Mouse (Mus musculus): ENCODE measurements around the gene Col25a1. TPM values are rescaled to one million over a fixed set of nuclear protein-coding genes. Genes with fewer than 3 reads are reported as not detected.

Col25a1 gene
- polyA plus RNA-seq (2012; rRNA removed), result 9.7 and 12.2 TPM in 2 replicates

GRCm38 (mm10) chr3:130131201-130131600 lies at the start of gene Col25a1:
Col25a1 (plus strand) TSS chr3:130131501.
- no peak for DNase-seq (ENCODE audit: extremely low spot score in 1 of 2, low spot score in 1 of 2)

- no peak for DNase-seq (ENCODE audit: extremely low spot score in 1 of 2, low spot score in 1 of 2)
Observed at GRCm38 (mm10) chr3:130083312-130083711, 48.0 kb upstream of the Col25a1 start.

GRCm38 (mm10) chr3:130086372-130087080 lies 44.8 kb upstream of the Col25a1 start:
- no peak for DNase-seq (ENCODE audit: extremely low spot score in 1 of 2, low spot score in 1 of 2)

GRCm38 (mm10) chr3:130087466-130087865 lies 43.8 kb upstream of the Col25a1 start:
- DNase-seq (ENCODE audit: extremely low spot score in 1 of 2, low spot score in 1 of 2), result no peak

DNA sequence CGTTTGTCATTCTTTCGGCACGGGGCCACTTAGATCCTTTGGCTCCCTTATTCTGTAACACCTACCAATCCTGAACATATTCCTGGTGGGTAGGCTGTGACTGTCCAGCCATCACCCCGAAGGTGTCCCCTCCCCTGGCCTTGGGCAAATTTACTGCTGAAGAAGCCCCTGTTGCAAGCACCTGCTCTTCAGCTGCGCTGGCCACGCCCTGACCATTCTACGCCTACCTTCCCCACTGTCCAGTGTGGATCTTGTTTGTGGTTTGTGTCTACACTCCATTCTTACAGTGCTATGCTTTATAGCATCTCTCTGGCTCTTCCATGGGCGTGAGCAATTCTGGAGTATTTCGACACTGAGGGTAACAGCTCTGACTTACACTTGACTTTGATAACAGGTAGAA lies 42.6 kb upstream of the Col25a1 start:
- no peak for DNase-seq (ENCODE audit: extremely low spot score in 1 of 2, low spot score in 1 of 2)

DNA sequence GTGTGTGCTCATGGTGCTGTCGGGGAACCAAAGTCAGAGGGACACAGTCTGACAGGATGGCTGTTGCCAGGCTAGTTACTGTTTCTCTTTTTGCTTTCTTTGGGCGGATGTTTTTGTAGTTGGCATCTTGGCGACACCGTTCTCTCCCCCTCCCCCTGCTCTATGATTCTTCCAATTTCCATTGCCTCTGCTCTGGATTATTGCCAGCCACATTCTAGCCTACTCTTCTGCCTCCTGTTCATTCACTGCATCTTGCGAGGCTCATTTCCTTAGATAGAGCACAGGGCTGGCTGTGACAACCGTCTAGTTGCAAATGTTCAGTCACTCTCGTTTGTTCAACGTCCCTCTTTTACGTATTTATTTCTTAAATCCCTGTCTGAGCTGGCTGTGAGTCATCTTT lies 40.8 kb upstream of the Col25a1 start:
- DNase-seq (ENCODE audit: extremely low spot score in 1 of 2, low spot score in 1 of 2), result no peak

DNA sequence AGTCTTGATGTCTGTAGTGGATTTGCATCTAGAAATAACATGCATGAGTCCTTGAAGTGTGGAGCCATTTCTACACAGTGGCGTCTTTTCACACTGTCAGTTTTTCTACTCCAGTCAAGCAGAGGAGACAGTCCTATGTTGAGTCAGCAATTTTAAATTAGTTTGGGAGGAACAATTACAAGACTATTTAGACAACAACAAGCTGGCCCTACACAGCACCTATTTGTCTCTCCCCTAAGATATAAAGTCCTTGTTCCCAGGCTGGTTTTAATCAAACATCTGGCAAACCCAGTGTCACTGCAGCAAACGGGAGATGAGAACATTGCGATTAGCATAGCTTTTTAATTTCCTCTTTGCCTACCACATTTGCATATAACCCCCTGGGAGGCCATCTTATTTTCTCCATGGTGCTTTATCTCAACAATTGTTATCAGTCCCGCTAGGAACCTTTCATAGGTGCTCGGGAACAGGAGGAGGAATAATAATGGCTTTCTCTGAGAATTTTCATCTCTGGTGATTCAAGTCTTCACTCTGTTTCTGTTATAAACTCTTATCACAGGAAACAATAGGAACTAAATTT lies 37.1 kb upstream of the Col25a1 start:
- DNase-seq (ENCODE audit: extremely low spot score in 1 of 2, low spot score in 1 of 2), result no peak

- DNase-seq (ENCODE audit: extremely low spot score in 1 of 2, low spot score in 1 of 2), result peak in 1 of 2 experiments; percentile 83
Observed at GRCm38 (mm10) chr3:130095160-130095781, 36.0 kb upstream of the Col25a1 start.

DNA sequence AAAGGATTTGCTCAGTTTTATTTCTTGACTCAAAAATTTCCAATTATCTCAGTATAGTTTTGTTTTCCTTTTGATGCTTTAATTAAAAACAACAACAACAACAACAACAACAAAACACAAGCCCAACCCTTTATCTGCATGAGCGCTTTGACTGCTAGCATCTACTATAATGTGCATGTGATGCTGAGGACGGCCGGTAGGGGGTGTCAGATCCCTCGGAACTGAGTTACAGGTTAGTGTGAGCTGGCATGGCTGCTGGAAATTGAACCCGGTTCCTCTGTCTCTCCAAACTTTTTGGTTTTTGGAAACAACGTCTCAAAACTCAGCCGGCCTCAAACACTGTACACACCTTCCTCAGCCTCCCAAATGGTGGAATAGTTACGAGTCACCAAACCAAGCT lies 27.8 kb upstream of the Col25a1 start:
- DNase-seq (ENCODE audit: extremely low spot score in 1 of 2, low spot score in 1 of 2), result peak in 1 of 2 experiments; percentile 27

- peak in 1 of 2 experiments; percentile 25 for DNase-seq (ENCODE audit: extremely low spot score in 1 of 2, low spot score in 1 of 2)
Observed at GRCm38 (mm10) chr3:130104471-130104870, 26.8 kb upstream of the Col25a1 start.

DNA sequence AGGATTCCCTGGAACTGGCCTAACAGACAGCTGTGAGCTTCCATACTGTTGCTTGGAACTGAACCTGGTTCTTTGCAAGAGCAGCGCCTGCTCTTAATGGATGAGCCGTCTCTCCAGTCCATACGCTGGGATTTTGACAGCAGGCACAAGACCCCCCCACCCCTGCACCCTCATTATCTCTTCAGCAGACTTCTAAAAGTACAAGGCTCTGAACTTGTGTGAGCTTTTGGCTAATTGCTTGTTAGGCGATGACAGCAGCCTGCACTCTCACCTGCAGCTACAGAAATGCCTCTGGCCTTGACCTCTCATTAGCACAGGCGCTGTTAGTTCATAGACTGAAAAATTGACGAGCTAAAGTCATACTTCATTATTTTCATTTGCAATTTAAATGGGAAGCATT lies 14.4 kb upstream of the Col25a1 start:
- no peak for DNase-seq (ENCODE audit: extremely low spot score in 1 of 2, low spot score in 1 of 2)

DNA sequence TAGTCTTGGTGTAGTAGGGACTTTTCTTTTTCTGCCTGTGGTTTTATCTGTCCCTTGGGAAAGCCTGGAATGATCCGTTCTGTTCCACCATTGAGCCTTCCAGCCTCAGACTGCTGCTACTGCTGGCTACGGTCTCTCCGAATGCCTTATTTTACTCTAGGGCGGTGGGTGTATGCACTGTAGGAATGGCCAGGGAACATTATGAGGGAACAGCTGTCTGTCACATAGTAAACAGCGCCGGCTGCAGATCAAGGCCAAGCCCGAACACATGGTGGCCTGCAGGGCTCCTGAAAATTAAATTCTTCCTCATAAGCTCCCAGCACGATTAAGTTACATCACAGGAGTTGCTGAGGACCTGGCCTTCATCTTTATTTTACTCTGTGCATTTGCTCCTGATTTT lies 3.5 kb upstream of the Col25a1 start:
- no peak for DNase-seq (ENCODE audit: extremely low spot score in 1 of 2, low spot score in 1 of 2)

- DNase-seq (ENCODE audit: extremely low spot score in 1 of 2, low spot score in 1 of 2), result peak; percentile 20 to 57
Observed at GRCm38 (mm10) chr3:130128564-130128963, 2.7 kb upstream of the Col25a1 start.

GRCm38 (mm10) chr3:130129635-130130206 lies 1.6 kb upstream of the Col25a1 start:
- DNase-seq (ENCODE audit: extremely low spot score in 1 of 2, low spot score in 1 of 2), result no peak

GRCm38 (mm10) chr3:130137204-130137603 lies 5.9 kb downstream of the Col25a1 start:
- DNase-seq (ENCODE audit: extremely low spot score in 1 of 2, low spot score in 1 of 2), result peak in 1 of 2 experiments; percentile 9

DNA sequence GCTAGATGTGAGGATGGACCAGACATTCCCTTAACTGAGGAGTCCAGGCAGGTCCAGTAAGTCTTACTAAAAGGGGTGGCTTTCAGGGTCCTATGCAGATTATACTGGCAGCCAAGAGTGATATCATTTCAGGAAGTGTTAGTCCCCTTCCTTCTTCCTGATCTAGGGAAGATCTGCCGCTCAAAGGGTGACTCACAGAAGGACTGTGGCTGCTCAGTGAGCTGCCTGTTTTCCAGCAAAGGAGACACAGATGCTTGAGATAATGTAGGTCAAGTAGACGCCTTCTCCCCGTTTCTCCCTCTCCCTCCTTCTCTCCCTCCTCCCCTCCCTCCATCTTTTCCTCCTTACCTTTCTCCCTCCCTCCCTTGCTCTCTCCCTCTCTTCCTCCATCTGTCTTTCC lies 6.3 kb downstream of the Col25a1 start:
- peak in 1 of 2 experiments; percentile 8 for DNase-seq (ENCODE audit: extremely low spot score in 1 of 2, low spot score in 1 of 2)

- peak in 1 of 2 experiments; percentile 14 for DNase-seq (ENCODE audit: extremely low spot score in 1 of 2, low spot score in 1 of 2)
Observed at GRCm38 (mm10) chr3:130145874-130146273, 14.6 kb downstream of the Col25a1 start.

GRCm38 (mm10) chr3:130147827-130148226 lies 16.5 kb downstream of the Col25a1 start:
- DNase-seq (ENCODE audit: extremely low spot score in 1 of 2, low spot score in 1 of 2), result no peak

GRCm38 (mm10) chr3:130149180-130149579 lies 17.9 kb downstream of the Col25a1 start:
- no peak for DNase-seq (ENCODE audit: extremely low spot score in 1 of 2, low spot score in 1 of 2)

- peak in 1 of 2 experiments; percentile 12 for DNase-seq (ENCODE audit: extremely low spot score in 1 of 2, low spot score in 1 of 2)
Observed at GRCm38 (mm10) chr3:130153117-130153516, 21.8 kb downstream of the Col25a1 start.

- DNase-seq (ENCODE audit: extremely low spot score in 1 of 2, low spot score in 1 of 2), result no peak
Observed at GRCm38 (mm10) chr3:130157551-130157950, 26.2 kb downstream of the Col25a1 start.
